Mouse (Mus musculus): ENCODE results near the gene Fiz1. TPM values are rescaled to one million over a fixed set of nuclear protein-coding genes. Genes with fewer than 3 reads are reported as not detected.
"Not testable (repeated sequence)": the region's sequence is repeated elsewhere in the genome, so short reads cannot be mapped to it uniquely, and the experiment has no call there.

Gene Fiz1
- polyA plus RNA-seq, 1 experiment from 2014 or later, result 40.3 TPM

- Histone ChIP-seq H3K27me3 (replicated peaks; ENCODE audit: control insufficient read depth, insufficient read depth, low read length) (no peaks in the 10 kb centered on the region), H3K9me3 (ENCODE audit: control insufficient read depth, low read length) (peaks cover 2% of the 10 kb centered on the region; the same call in 1 of the 2 replicates), H3K4me1 (replicated peaks; ENCODE audit: control insufficient read depth, insufficient read depth, low read length) (peaks cover 20% of the 10 kb centered on the region), H3K4me3 (ENCODE audit: low read depth, low read length) (no peak overlapping the region), H3K9ac (ENCODE audit: low read length) (no peak overlapping the region), H3K4me2 (ENCODE audit: low read length) (no peak overlapping the region), H3K36me3 (ENCODE audit: control insufficient read depth, insufficient read depth, low read length) (peaks cover 18% of the 10 kb centered on the region), H3K27ac (ENCODE audit: low read depth) (no peak overlapping the region)
- ATAC-seq (replicated peaks; ENCODE audit: low FRiP score, low TSS enrichment, low read depth), result no peak
- WGBS, result 96% methylated on average over 21 of the region's 21 CpGs
- no peak for DNase-seq (ENCODE audit: low spot score)
Measured at GRCm38 (mm10) chr7:5017931-5018330, 3.4 kb upstream of the Fiz1 start.

GRCm38 (mm10) chr7:5017352-5017751 lies 2.9 kb upstream of the Fiz1 start:
- no peak for ATAC-seq (replicated peaks; ENCODE audit: low FRiP score, low TSS enrichment, low read depth)
- Histone ChIP-seq H3K9ac (ENCODE audit: low read length) (no peak overlapping the region), H3K36me3 (ENCODE audit: control insufficient read depth, insufficient read depth, low read length) (peaks cover 17% of the 10 kb centered on the region), H3K27ac (ENCODE audit: low read depth) (no peak overlapping the region), H3K27me3 (replicated peaks; ENCODE audit: control insufficient read depth, insufficient read depth, low read length) (no peaks in the 10 kb centered on the region), H3K4me1 (replicated peaks; ENCODE audit: control insufficient read depth, insufficient read depth, low read length) (peaks cover 20% of the 10 kb centered on the region), H3K4me2 (ENCODE audit: low read length) (no peak overlapping the region), H3K9me3 (ENCODE audit: control insufficient read depth, low read length) (peaks cover 2% of the 10 kb centered on the region; the same call in 1 of the 2 replicates), H3K4me3 (ENCODE audit: low read depth, low read length) (no peak overlapping the region)
- WGBS, result 92% methylated on average over 16 of the region's 16 CpGs
- DNase-seq (ENCODE audit: low spot score), result no peak

GRCm38 (mm10) chr7:5016920-5017319 lies 2.4 kb upstream of the Fiz1 start:
- peaks cover 20% of the 10 kb centered on the region for H3K4me1 ChIP-seq (replicated peaks; ENCODE audit: control insufficient read depth, insufficient read depth, low read length)
- H3K4me2 ChIP-seq (ENCODE audit: low read length), result no peak overlapping the region
- no peak for DNase-seq (ENCODE audit: low spot score)
- peaks cover 17% of the 10 kb centered on the region for H3K36me3 ChIP-seq (ENCODE audit: control insufficient read depth, insufficient read depth, low read length)
- H3K9ac ChIP-seq (ENCODE audit: low read length), result no peak overlapping the region
- H3K9me3 ChIP-seq (ENCODE audit: control insufficient read depth, low read length), result peaks cover 2% of the 10 kb centered on the region; the same call in 1 of the 2 replicates
- 96% methylated on average over 2 of the region's 2 CpGs for WGBS
- no peak overlapping the region for H3K4me3 ChIP-seq (ENCODE audit: low read depth, low read length)
- no peak overlapping the region for H3K27ac ChIP-seq (ENCODE audit: low read depth)
- no peaks in the 10 kb centered on the region for H3K27me3 ChIP-seq (replicated peaks; ENCODE audit: control insufficient read depth, insufficient read depth, low read length)
- no peak for ATAC-seq (replicated peaks; ENCODE audit: low FRiP score, low TSS enrichment, low read depth)

GRCm38 (mm10) chr7:5016057-5016456 lies 1.6 kb upstream of the Fiz1 start:
- Histone ChIP-seq H3K4me1 (replicated peaks; ENCODE audit: control insufficient read depth, insufficient read depth, low read length) (peaks cover 12% of the 10 kb centered on the region), H3K27ac (ENCODE audit: low read depth) (peak overlapping the region; percentile 98), H3K9me3 (ENCODE audit: control insufficient read depth, low read length) (peaks cover 2% of the 10 kb centered on the region; the same call in 1 of the 2 replicates), H3K9ac (ENCODE audit: low read length) (peak overlapping the region; percentile 76), H3K27me3 (replicated peaks; ENCODE audit: control insufficient read depth, insufficient read depth, low read length) (no peaks in the 10 kb centered on the region), H3K4me3 (ENCODE audit: low read depth, low read length) (peak overlapping the region; percentile 64), H3K36me3 (ENCODE audit: control insufficient read depth, insufficient read depth, low read length) (peaks cover 23% of the 10 kb centered on the region), H3K4me2 (ENCODE audit: low read length) (peak overlapping the region; percentile 63)
- DNase-seq (ENCODE audit: low spot score) (no peak), ATAC-seq (replicated peaks; ENCODE audit: low FRiP score, low TSS enrichment, low read depth) (no peak)
- 57% methylated on average over 3 of the region's 3 CpGs for WGBS

GRCm38 (mm10) chr7:5015118-5016001 lies 863 bp upstream of the Fiz1 start, which contains the start of gene Gm44973:
Gm44973 (plus strand) TSS chr7:5015496.
- peaks cover 2% of the 10 kb centered on the region; the same call in 1 of the 2 replicates for H3K9me3 ChIP-seq (ENCODE audit: control insufficient read depth, low read length)
- ATAC-seq (replicated peaks; ENCODE audit: low FRiP score, low TSS enrichment, low read depth), result peak; percentile 75
- under 1% methylated on average over 52 of the region's 76 CpGs for WGBS

GRCm38 (mm10) chr7:5012681-5013513 lies 1.6 kb downstream of the Fiz1 start:
- peak overlapping the region; percentile 50 for H3K4me2 ChIP-seq (ENCODE audit: low read length)
- DNase-seq (ENCODE audit: low spot score) (no peak), ATAC-seq (replicated peaks; ENCODE audit: low FRiP score, low TSS enrichment, low read depth) (no peak)
- no peak overlapping the region for H3K9ac ChIP-seq (ENCODE audit: low read length)
- H3K27ac ChIP-seq (ENCODE audit: low read depth), result no peak overlapping the region
- WGBS, result 90% methylated on average over 27 of the region's 27 CpGs
- peak overlapping the region; percentile 64; the same call in 1 of the 2 replicates for H3K4me3 ChIP-seq (ENCODE audit: low read depth, low read length)
- peaks cover 6% of the 10 kb centered on the region; the same call in 1 of the 2 replicates for H3K4me1 ChIP-seq (replicated peaks; ENCODE audit: control insufficient read depth, insufficient read depth, low read length)
- peaks cover 51% of the 10 kb centered on the region for H3K36me3 ChIP-seq (ENCODE audit: control insufficient read depth, insufficient read depth, low read length)
- no peaks in the 10 kb centered on the region for H3K27me3 ChIP-seq (replicated peaks; ENCODE audit: control insufficient read depth, insufficient read depth, low read length)
- H3K9me3 ChIP-seq (ENCODE audit: control insufficient read depth, low read length), result peaks cover 2% of the 10 kb centered on the region

More at GRCm38 (mm10) chr7:5015118-5016001, 863 bp upstream of the Fiz1 start, which contains the start of gene Gm44973:
- Histone ChIP-seq H3K4me1 (replicated peaks; ENCODE audit: control insufficient read depth, insufficient read depth, low read length) (peaks cover 11% of the 10 kb centered on the region; the same call in 1 of the 2 replicates), H3K27me3 (replicated peaks; ENCODE audit: control insufficient read depth, insufficient read depth, low read length) (no peaks in the 10 kb centered on the region), H3K4me3 (ENCODE audit: low read depth, low read length) (peak within 1 kb of the TSS; percentile 64), H3K36me3 (ENCODE audit: control insufficient read depth, insufficient read depth, low read length) (peaks cover 30% of the 10 kb centered on the region), H3K4me2 (ENCODE audit: low read length) (peak within 1 kb of the TSS; percentile 63), H3K9ac (ENCODE audit: low read length) (peak within 1 kb of the TSS; percentile 80), H3K27ac (ENCODE audit: low read depth) (peak within 1 kb of the TSS; percentile 98)
- DNase-seq (ENCODE audit: low spot score), result peak; percentile 97

- 94% methylated on average over 25 of the region's 26 CpGs for WGBS
- ATAC-seq (replicated peaks; ENCODE audit: low FRiP score, low TSS enrichment, low read depth), result no peak
- Histone ChIP-seq H3K36me3 (ENCODE audit: control insufficient read depth, insufficient read depth, low read length) (peaks cover 63% of the 10 kb centered on the region), H3K4me1 (replicated peaks; ENCODE audit: control insufficient read depth, insufficient read depth, low read length) (no peaks in the 10 kb centered on the region), H3K4me3 (ENCODE audit: low read depth, low read length) (no peak overlapping the region), H3K9ac (ENCODE audit: low read length) (no peak overlapping the region), H3K27ac (ENCODE audit: low read depth) (no peak overlapping the region), H3K9me3 (ENCODE audit: control insufficient read depth, low read length) (no peaks in the 10 kb centered on the region; the same call in 1 of the 2 replicates), H3K27me3 (replicated peaks; ENCODE audit: control insufficient read depth, insufficient read depth, low read length) (no peaks in the 10 kb centered on the region), H3K4me2 (ENCODE audit: low read length) (no peak overlapping the region)
- no peak for DNase-seq (ENCODE audit: low spot score)
Measured at GRCm38 (mm10) chr7:5008229-5008628, 6.3 kb downstream of the Fiz1 start.

GRCm38 (mm10) chr7:5002876-5003275 lies 11.6 kb downstream of the Fiz1 start:
- not testable (repeated sequence) for H3K4me2 ChIP-seq (ENCODE audit: low read length)

More at GRCm38 (mm10) chr7:5002876-5003275, 11.6 kb downstream of the Fiz1 start:
- H3K36me3 ChIP-seq (ENCODE audit: control insufficient read depth, insufficient read depth, low read length), result peaks cover 13% of the 10 kb centered on the region
- H3K9me3 ChIP-seq (ENCODE audit: control insufficient read depth, low read length); H3K9ac ChIP-seq (ENCODE audit: low read length); H3K27me3 ChIP-seq (replicated peaks; ENCODE audit: control insufficient read depth, insufficient read depth, low read length); H3K4me1 ChIP-seq (replicated peaks; ENCODE audit: control insufficient read depth, insufficient read depth, low read length); ATAC-seq (replicated peaks; ENCODE audit: low FRiP score, low TSS enrichment, low read depth); H3K27ac ChIP-seq (ENCODE audit: low read depth); H3K4me3 ChIP-seq (ENCODE audit: low read depth, low read length); DNase-seq (ENCODE audit: low spot score): not testable (repeated sequence)
- WGBS, result 75% methylated on average over 8 of the region's 8 CpGs

Data from intestine, embryonic 14.5 days (tissue).